In genomic region chr7:80444401-80445249, GRCm38 (mm10) we compare ENCODE assay signal across 9 mouse cellular contexts. TPM values are rescaled to one million over a fixed set of nuclear protein-coding genes. Genes with fewer than 3 reads are reported as not detected.
DNase-seq lines count a peak whose midpoint lies in the region; ATAC-seq and TF ChIP-seq lines count a peak whose summit lies in the region.
"Had no signal": no experiment of that assay in that cellular context is flagged by ENCODE, and none has a peak within 500 bp of the region (broad histone marks: within the 10 kb centered on the region; RNA-seq: fewer than 3 reads in every experiment).

No protein-coding gene starts in this region.

- WGBS in heart, postnatal 0 days, result 22% methylated on average over 17 of the region's 17 CpGs

- ATAC-seq in heart, postnatal 0 days (ENCODE audit: insufficient read depth, low read depth), result peak; percentile 21; the same call in 1 of the 2 replicates
- ATAC-seq: midbrain, embryonic 13.5 days had no signal

- H3K27me3 ChIP-seq in heart, postnatal 0 days (ENCODE audit: control insufficient read depth, insufficient read depth, low read length), result no peaks in the 10 kb centered on the region
- H3K27me3 ChIP-seq: midbrain, embryonic 13.5 days had no signal

- no peak overlapping the region for H3K9ac ChIP-seq in heart, postnatal 0 days (replicated peaks; ENCODE audit: low read depth, low read length)
- H3K9ac ChIP-seq: midbrain, embryonic 13.5 days had no signal

- peak overlapping the region; percentile 90 for H3K27ac ChIP-seq in heart, postnatal 0 days (ENCODE audit: low read depth)
- H3K27ac ChIP-seq: midbrain, embryonic 13.5 days had no signal

- no peak for TF ChIP-seq CTCF in heart, postnatal 0 days (IDR thresholded peaks at IDR 0.05; ENCODE audit: low read depth)

- no peaks in the 10 kb centered on the region for H3K9me3 ChIP-seq in heart, postnatal 0 days (replicated peaks; ENCODE audit: control insufficient read depth, low read length)
- H3K9me3 ChIP-seq: midbrain, embryonic 13.5 days had no signal

- H3K4me3 ChIP-seq in heart, postnatal 0 days (ENCODE audit: low read depth, low read length), result no peak overlapping the region
- H3K4me3 ChIP-seq: midbrain, embryonic 13.5 days had no signal

- peaks cover 38% of the 10 kb centered on the region for H3K4me1 ChIP-seq in heart, postnatal 0 days (ENCODE audit: control insufficient read depth, insufficient read depth)
- H3K4me1 ChIP-seq: midbrain, embryonic 13.5 days had no signal

- H3K4me2 ChIP-seq in heart, postnatal 0 days (ENCODE audit: low read depth, low read length), result no peak overlapping the region
- H3K4me2 ChIP-seq: midbrain, embryonic 13.5 days had no signal

- DNase-seq in adrenal gland, postnatal 14 days, result peak; percentile 69
- no peak for DNase-seq in adrenal gland, postnatal 4 days (ENCODE audit: low spot score in 2 of 2)
- peak; percentile 49 for DNase-seq in MN1 (ENCODE audit: low spot score)
- no peak for DNase-seq in heart, postnatal 0 days (ENCODE audit: low spot score)
- peak; percentile 51 to 78 for DNase-seq in lung, postnatal 4 days
- no peak for DNase-seq in ovary, postnatal 36 days (ENCODE audit: low spot score)
- no peak for DNase-seq in layer of hippocampus, postnatal 14 days (ENCODE audit: low spot score in 2 of 2)
- no peak for DNase-seq in gastrocnemius, postnatal 4 days (ENCODE audit: low spot score in 2 of 2)

- TF ChIP-seq EP300 in heart, postnatal 0 days (IDR thresholded peaks at IDR 0.05; ENCODE audit: low read depth), result no peak

- H3K36me3 ChIP-seq in heart, postnatal 0 days (replicated peaks; ENCODE audit: control insufficient read depth, insufficient read depth, low read length), result no peaks in the 10 kb centered on the region
- H3K36me3 ChIP-seq: midbrain, embryonic 13.5 days had no signal

RNA-seq across cellular contexts. Expression of gene Furin, which starts 39.4 kb away (rescaled TPM):
- 138 and 140 TPM in 2 replicates for total RNA-seq in adrenal gland, postnatal 14 days (2021)
- 100 to 1,000 TPM; 137 to 140 TPM for total RNA-seq in adrenal gland, postnatal 4 days (2021)
- total RNA-seq in heart, postnatal 0 days (2014; rRNA removed; ENCODE audit: low replicate concordance), result 67.6 and 79.0 TPM in 2 replicates
- polyA plus RNA-seq in heart, postnatal 0 days (2015; fragmentation: Nextera tagmentation; extraction: Ambion mirVana), result 16.9 and 18.9 TPM in 2 replicates
- total RNA-seq in layer of hippocampus, postnatal 14 days (2021), result 10 to 100 TPM; 48.7 to 50.3 TPM
- 10 to 100 TPM; 73.8 to 77.6 TPM for total RNA-seq in gastrocnemius, postnatal 4 days (2021)

RNA-seq across cellular contexts. Expression of gene Fes, which starts 56.9 kb away (rescaled TPM):
- total RNA-seq in adrenal gland, postnatal 14 days (2021), result 12.8 and 13.0 TPM in 2 replicates
- 10 to 100 TPM; 19.3 to 21.1 TPM for total RNA-seq in adrenal gland, postnatal 4 days (2021)
- total RNA-seq in heart, postnatal 0 days (2014; rRNA removed; ENCODE audit: low replicate concordance), result 13.5 and 23.1 TPM in 2 replicates
- polyA plus RNA-seq in heart, postnatal 0 days (2015; fragmentation: Nextera tagmentation; extraction: Ambion mirVana), result 9.2 and 9.7 TPM in 2 replicates
- 1 to 10 TPM; 5.6 to 9.9 TPM for total RNA-seq in layer of hippocampus, postnatal 14 days (2021)
- total RNA-seq in gastrocnemius, postnatal 4 days (2021), result 10 to 100 TPM; 16.7 to 18.1 TPM

Comparison
In these comparisons a context has a peak if more than half of its experiments do, and no peak if none do; other contexts are left out.
1. DNase-seq: peak in adrenal gland, postnatal 14 days (single experiment), MN1 (single experiment) and lung, postnatal 4 days (2 of 2); none in adrenal gland, postnatal 4 days (0 of 2), heart, postnatal 0 days (single experiment), ovary, postnatal 36 days (single experiment), layer of hippocampus, postnatal 14 days (0 of 2) and gastrocnemius, postnatal 4 days (0 of 2).